Mouse (Mus musculus) kidney, adult 10 weeks (tissue): Measurements from ENCODE around the gene Ugt2b1. TPM values are rescaled to one million over a fixed set of nuclear protein-coding genes. Genes with fewer than 3 reads are reported as not detected.

Experiments
- polyA plus RNA-seq: library from polyadenylated mRNA; stranded (reverse); fragments of 350-450 nt; fragmentation: Illumina TruSeq; extraction: RNeasy Lipid Tissue Mini Kit (QIAGEN cat#74804); gene quantifications from one replicate; pipeline ENCODE4 v1.2.3, GENCODE M21; 2014; ENCODE audit warnings: low read depth, low replicate concordance

Ugt2b1 gene
- 0.32 TPM for polyA plus RNA-seq

GRCm38 (mm10) chr5:86926426-86926825 is at the start of gene Ugt2b1:
Gene Ugt2b1 (minus strand): TSS chr5:86926530.

GRCm38 (mm10) chr5:86906758-86907157 is 19.6 kb downstream of the Ugt2b1 start, which contains the start of gene Ugt2b34:
Gene Ugt2b34 (minus strand): TSS chr5:86906937.

Other genes starting within 250 kb of the Ugt2b1 start
- gene Tmprss11e, start 180.7 kb downstream of the Ugt2b1 start, polyA plus RNA-seq: not detected
- gene Ythdc1, start 122.3 kb downstream of the Ugt2b1 start, polyA plus RNA-seq: 138 TPM
- gene Ugt2b34, start 19.6 kb downstream of the Ugt2b1 start, polyA plus RNA-seq: 240 TPM
- 0.40 TPM for gene Ugt2b35, start 74.3 kb upstream of the Ugt2b1 start, polyA plus RNA-seq
- 0.24 TPM for gene Ugt2b36, start 166.0 kb upstream of the Ugt2b1 start, polyA plus RNA-seq
- gene Ugt2b5, start 213.8 kb upstream of the Ugt2b1 start, polyA plus RNA-seq: 3.8 TPM